Mouse (Mus musculus): ENCODE results near the gene Elovl5.

Gene Elovl5

GRCm38 (mm10) chr9:77917074-77917621, at the start of gene Elovl5:
TSS of gene Elovl5 (plus strand) at chr9:77917364.
- DNase-seq (ENCODE audit: extremely low spot score, low read depth, low spot score): peak; percentile 89

GRCm38 (mm10) chr9:77891501-77891900, 25.7 kb upstream of the Elovl5 start:
- no peak for DNase-seq (ENCODE audit: extremely low spot score, low read depth, low spot score)

- no peak for DNase-seq (ENCODE audit: extremely low spot score, low read depth, low spot score)
Observed at GRCm38 (mm10) chr9:77898551-77898950, 18.6 kb upstream of the Elovl5 start.

GRCm38 (mm10) chr9:77904133-77904532, 13.0 kb upstream of the Elovl5 start:
- DNase-seq (ENCODE audit: extremely low spot score, low read depth, low spot score): no peak

- DNase-seq (ENCODE audit: extremely low spot score, low read depth, low spot score): no peak
Observed at GRCm38 (mm10) chr9:77909572-77910269, 7.4 kb upstream of the Elovl5 start.

GRCm38 (mm10) chr9:77910270-77911240, 6.6 kb upstream of the Elovl5 start:
- DNase-seq (ENCODE audit: extremely low spot score, low read depth, low spot score): peak; percentile 26

- DNase-seq (ENCODE audit: extremely low spot score, low read depth, low spot score): no peak
Observed at GRCm38 (mm10) chr9:77911508-77912229, 5.5 kb upstream of the Elovl5 start.

GRCm38 (mm10) chr9:77912246-77912645, 4.9 kb upstream of the Elovl5 start:
- DNase-seq (ENCODE audit: extremely low spot score, low read depth, low spot score): no peak

- DNase-seq (ENCODE audit: extremely low spot score, low read depth, low spot score): no peak
Observed at GRCm38 (mm10) chr9:77914616-77915015, 2.5 kb upstream of the Elovl5 start.

GRCm38 (mm10) chr9:77915791-77916190, 1.4 kb upstream of the Elovl5 start:
- no peak for DNase-seq (ENCODE audit: extremely low spot score, low read depth, low spot score)

GRCm38 (mm10) chr9:77917622-77918131, 513 bp downstream of the Elovl5 start:
- DNase-seq (ENCODE audit: extremely low spot score, low read depth, low spot score): no peak

- DNase-seq (ENCODE audit: extremely low spot score, low read depth, low spot score): no peak
Observed at GRCm38 (mm10) chr9:77918211-77918610, 1.0 kb downstream of the Elovl5 start.

GRCm38 (mm10) chr9:77918961-77919670, 2.0 kb downstream of the Elovl5 start:
- no peak for DNase-seq (ENCODE audit: extremely low spot score, low read depth, low spot score)

- no peak for DNase-seq (ENCODE audit: extremely low spot score, low read depth, low spot score)
Observed at GRCm38 (mm10) chr9:77920481-77920880, 3.3 kb downstream of the Elovl5 start.

GRCm38 (mm10) chr9:77921366-77922260, 4.4 kb downstream of the Elovl5 start:
- DNase-seq (ENCODE audit: extremely low spot score, low read depth, low spot score): no peak

GRCm38 (mm10) chr9:77923774-77924173, 6.6 kb downstream of the Elovl5 start:
- DNase-seq (ENCODE audit: extremely low spot score, low read depth, low spot score): no peak

GRCm38 (mm10) chr9:77924199-77924598, 7.0 kb downstream of the Elovl5 start:
- no peak for DNase-seq (ENCODE audit: extremely low spot score, low read depth, low spot score)

GRCm38 (mm10) chr9:77926151-77926550, 9.0 kb downstream of the Elovl5 start:
- no peak for DNase-seq (ENCODE audit: extremely low spot score, low read depth, low spot score)

- DNase-seq (ENCODE audit: extremely low spot score, low read depth, low spot score): no peak
Observed at GRCm38 (mm10) chr9:77926911-77927310, 9.7 kb downstream of the Elovl5 start.
